Mouse (Mus musculus) bone marrow macrophage, adult 2 months (primary cell): ENCODE measurements around the gene AC124108.1.

ENCODE experiments used
- CTCF ChIP-seq: IDR thresholded peaks from 2 replicates; pipeline ENCODE4 v1.5.1; 2012; ENCODE audit warnings: low read depth, mild to moderate bottlenecking, low read length, moderate library complexity
- POLR2A ChIP-seq: IDR thresholded peaks from 2 replicates; pipeline ENCODE4 v1.6.1; 2012; ENCODE audit warnings: mild to moderate bottlenecking, low read depth, low read length, borderline replicate concordance

GRCm38 (mm10) chr1:132188442-132189066 lies 2.7 kb upstream of the AC124108.1 start:
- TF ChIP-seq POLR2A (no peak), CTCF (no peak)
